Mouse (Mus musculus) kidney, embryonic 14.5 days (tissue): Measurements from ENCODE around the gene Tprgl. TPM values are rescaled to one million over a fixed set of nuclear protein-coding genes. Genes with fewer than 3 reads are reported as not detected.

Source experiments
- ATAC-seq: fragments of 200-750 bp; cut with Nextera tagmentation; 2 replicates; pipeline ENCODE4 v1.8.0; 2017; ENCODE audit warnings: moderate number of reproducible peaks, mild to moderate bottlenecking, moderate TSS enrichment, moderate library complexity; ENCODE audit not compliant: low FRiP score, low TSS enrichment
- H3K27ac ChIP-seq: fragments of 300-500 bp; sonication (generic); 2 replicates; pipeline ENCODE4 v1.5.1; 2014; ENCODE audit warnings: low read depth, mild to moderate bottlenecking, low read length, moderate library complexity, mixed read lengths
- H3K27me3 ChIP-seq: fragments of 300-500 bp; sonication (generic); 2 replicates; pipeline ENCODE4 v1.6.1; 2014; ENCODE audit warnings: mild to moderate bottlenecking, low read length; ENCODE audit not compliant: control insufficient read depth, insufficient read depth
- H3K36me3 ChIP-seq: fragments of 300-500 bp; sonication (generic); 2 replicates; pipeline ENCODE4 v1.6.1; 2014; ENCODE audit warnings: low read length, mixed read lengths; ENCODE audit not compliant: control insufficient read depth, insufficient read depth
- H3K4me1 ChIP-seq: fragments of 300-500 bp; sonication (generic); 2 replicates; pipeline ENCODE4 v1.6.1; 2014; ENCODE audit warnings: low read length, mixed read lengths; ENCODE audit not compliant: control insufficient read depth, insufficient read depth
- H3K4me2 ChIP-seq: fragments of 300-500 bp; sonication (generic); replicated peaks from 2 replicates; pipeline ENCODE4 v1.6.1; 2014; ENCODE audit warnings: low read depth, mild to moderate bottlenecking, low read length
- H3K4me3 ChIP-seq: fragments of 300-500 bp; sonication (generic); 2 replicates; pipeline ENCODE4 v1.5.1; 2014; ENCODE audit warnings: mild to moderate bottlenecking, low read length
- H3K9ac ChIP-seq: fragments of 300-500 bp; sonication (generic); 2 replicates; pipeline ENCODE4 v1.6.1; 2014; ENCODE audit warnings: low read depth, mild to moderate bottlenecking, low read length, moderate library complexity
- H3K9me3 ChIP-seq: fragments of 300-500 bp; sonication (generic); 2 replicates; pipeline ENCODE4 v1.6.1; 2016; ENCODE audit warnings: low read length; ENCODE audit not compliant: control insufficient read depth
- WGBS: fragments of 180-500 bp; shearing (Covaris S2); extraction: QIAGEN DNeasy Blood & Tissue Kit; methylation state at CpG from one replicate; pipeline ENCODE4 v1.1.7; 2014; 5-methylcytosine and 5-hydroxymethylcytosine counted together
- polyA plus RNA-seq: library from polyadenylated mRNA; unstranded; fragments of >200 nt; fragmentation: Nextera tagmentation; extraction: Ambion mirVana; gene quantifications from 2 replicates; pipeline ENCODE4 v1.2.1, GENCODE M21; 2014

The Tprgl gene
- polyA plus RNA-seq, 1 experiment from 2014 or later, result 124 TPM

- H3K36me3 ChIP-seq, result no peaks in the 10 kb centered on the region
- no peak for ATAC-seq
- WGBS, result 52% methylated on average over 9 of the region's 9 CpGs
- H3K9ac ChIP-seq, result no peak overlapping the region
- no peak overlapping the region for H3K27ac ChIP-seq
- no peaks in the 10 kb centered on the region for H3K9me3 ChIP-seq
- H3K27me3 ChIP-seq, result peaks cover 4% of the 10 kb centered on the region; the same call in 1 of the 2 replicates
- no peak overlapping the region for H3K4me2 ChIP-seq
- H3K4me1 ChIP-seq, result no peaks in the 10 kb centered on the region
- H3K4me3 ChIP-seq, result no peak overlapping the region
These were observed 41.7 kb downstream of the Tprgl start for GRCm38 (mm10) chr4:154118782-154119181.

DNA sequence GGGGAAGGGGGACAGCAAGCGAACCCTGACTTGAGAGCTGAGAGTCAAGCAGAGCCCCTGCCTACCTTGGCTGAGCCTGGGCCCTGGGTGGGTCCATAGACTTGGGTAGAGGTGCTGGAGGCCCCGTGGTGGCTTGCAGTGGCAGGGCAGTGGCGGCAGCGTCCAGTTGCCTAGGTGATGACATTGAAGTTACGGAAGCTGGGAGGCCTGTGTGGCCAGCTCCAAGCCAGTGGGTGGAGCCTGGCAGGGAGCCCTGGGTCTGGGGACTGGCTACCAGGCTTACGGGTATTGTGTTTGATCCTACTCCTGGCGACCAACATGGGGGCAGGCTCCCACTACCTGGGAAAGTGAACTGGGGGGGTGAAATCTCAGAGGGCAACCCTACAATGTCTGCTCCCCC lies 44.0 kb downstream of the Tprgl start:
- Histone ChIP-seq H3K9ac (no peak overlapping the region), H3K4me1 (no peaks in the 10 kb centered on the region), H3K36me3 (no peaks in the 10 kb centered on the region), H3K27ac (no peak overlapping the region), H3K27me3 (no peaks in the 10 kb centered on the region), H3K9me3 (no peaks in the 10 kb centered on the region), H3K4me2 (no peak overlapping the region), H3K4me3 (no peak overlapping the region)
- 55% methylated on average over 7 of the region's 7 CpGs for WGBS
- no peak for ATAC-seq

DNA sequence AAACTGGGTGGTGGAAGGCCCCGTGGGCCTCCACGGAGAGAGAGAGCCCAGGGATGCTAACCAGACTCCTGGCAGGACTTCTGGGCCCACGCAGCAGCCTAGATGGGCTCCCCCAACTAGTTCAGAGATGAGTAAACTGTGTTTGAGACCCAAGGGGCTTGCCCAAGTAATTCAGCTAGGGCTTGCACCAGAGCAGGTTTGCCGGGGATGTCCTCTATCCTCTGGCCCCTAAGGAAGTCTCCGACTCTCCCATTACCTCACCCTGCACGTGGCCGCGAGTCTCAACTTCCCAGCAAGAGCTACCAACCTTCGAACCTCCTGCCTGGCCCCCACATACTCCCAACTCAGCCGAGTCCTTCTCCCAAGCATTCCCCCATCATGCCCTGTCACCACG lies 50.6 kb downstream of the Tprgl start:
- no peak for ATAC-seq
- no peak overlapping the region for H3K27ac ChIP-seq
- H3K27me3 ChIP-seq, result no peaks in the 10 kb centered on the region; the same call in none of the 2 replicates
- no peak overlapping the region for H3K9ac ChIP-seq
- no peak overlapping the region for H3K4me2 ChIP-seq
- no peaks in the 10 kb centered on the region for H3K9me3 ChIP-seq
- H3K4me3 ChIP-seq, result no peak overlapping the region
- no peaks in the 10 kb centered on the region for H3K36me3 ChIP-seq
- H3K4me1 ChIP-seq, result no peaks in the 10 kb centered on the region
- 85% methylated on average over 11 of the region's 11 CpGs for WGBS

- WGBS, result 46% methylated on average over 18 of the region's 18 CpGs
- Histone ChIP-seq H3K9me3 (no peaks in the 10 kb centered on the region), H3K4me3 (no peak overlapping the region), H3K36me3 (no peaks in the 10 kb centered on the region), H3K4me1 (no peaks in the 10 kb centered on the region), H3K4me2 (no peak overlapping the region), H3K9ac (no peak overlapping the region), H3K27ac (no peak overlapping the region), H3K27me3 (no peaks in the 10 kb centered on the region; the same call in none of the 2 replicates)
- no peak for ATAC-seq
These were observed 51.1 kb downstream of the Tprgl start for GRCm38 (mm10) chr4:154109216-154109849.

Other genes starting within 250 kb of the Tprgl start
- gene A430005L14Rik, start 203.4 kb downstream of the Tprgl start, polyA plus RNA-seq, result 104 and 115 TPM in 2 replicates
- 11.1 and 14.1 TPM in 2 replicates for gene Dffb, start 185.5 kb downstream of the Tprgl start, polyA plus RNA-seq
- gene Cep104, start 185.5 kb downstream of the Tprgl start, polyA plus RNA-seq, result 11.4 and 17.4 TPM in 2 replicates
- 12.1 and 13.6 TPM in 2 replicates for gene Lrrc47, start 148.9 kb downstream of the Tprgl start, polyA plus RNA-seq
- 29.9 and 35.4 TPM in 2 replicates for gene Smim1, start 134.4 kb downstream of the Tprgl start, polyA plus RNA-seq
- not detected in 2 replicates for gene Ccdc27, start 118.0 kb downstream of the Tprgl start, polyA plus RNA-seq
- 0.23 and 0.80 TPM in 2 replicates for gene Trp73, start 20.5 kb downstream of the Tprgl start, polyA plus RNA-seq
- 37.7 and 41.7 TPM in 2 replicates for gene Wrap73, start 18.3 kb downstream of the Tprgl start, polyA plus RNA-seq
- 7.0 and 12.7 TPM in 2 replicates for gene Megf6, start 10.1 kb upstream of the Tprgl start, polyA plus RNA-seq
- gene Arhgef16, start 141.0 kb upstream of the Tprgl start, polyA plus RNA-seq, result 16.3 and 28.2 TPM in 2 replicates
- gene B230104I21Rik, start 175.5 kb upstream of the Tprgl start, polyA plus RNA-seq, result not detected in 2 replicates